Mouse (Mus musculus) bone marrow macrophage, adult 2 months (primary cell): ENCODE data around the gene Hspg2.

Experiments used
- CTCF ChIP-seq: IDR thresholded peaks from 2 replicates; pipeline ENCODE4 v1.5.1; 2012; ENCODE audit warnings: low read depth, mild to moderate bottlenecking, low read length, moderate library complexity
- POLR2A ChIP-seq: IDR thresholded peaks from 2 replicates; pipeline ENCODE4 v1.6.1; 2012; ENCODE audit warnings: mild to moderate bottlenecking, low read depth, low read length, borderline replicate concordance

DNA sequence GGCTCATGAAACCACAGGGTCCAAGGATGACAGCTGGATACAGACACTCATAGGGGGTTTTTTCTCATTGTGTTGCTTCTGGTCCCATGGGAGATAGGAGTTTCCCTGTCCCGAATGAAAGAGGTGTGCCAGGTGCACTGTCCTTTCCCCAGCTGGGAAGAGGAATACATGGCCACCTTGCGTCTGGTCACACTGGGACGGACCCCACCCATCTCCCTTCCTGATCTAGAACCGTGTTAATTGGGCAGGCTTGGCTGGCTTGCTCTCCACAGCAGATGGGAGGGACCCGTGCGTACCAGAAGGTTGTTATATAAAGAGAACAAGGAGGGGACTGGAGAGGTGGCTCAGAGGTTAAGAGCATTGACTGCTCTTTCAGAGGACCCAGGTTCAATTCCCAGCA, 59.3 kb downstream of the Hspg2 start:
- TF ChIP-seq POLR2A = no peak
- no peak for TF ChIP-seq CTCF
